Mouse (Mus musculus): ENCODE measurements at regions not wholly inside any gene's neighbourhood (a gene's known extent, or its start where the extent isn't known, plus 50 kb on each side); places are given as distances from the start of the nearest gene placed in this dataset.

- Histone ChIP-seq H3K9me3 (no peaks in the 10 kb centered on the region), H3K9ac (replicated peaks) (no peak overlapping the region), H3K27me3 (0 out of 2 replicates have a peak, but pooled peaks cover 4% of the 10 kb centered on the region), H3K27ac (replicated peaks) (no peak overlapping the region), H3K4me2 (replicated peaks) (no peak overlapping the region), H3K4me3 (no peak overlapping the region), H3K4me1 (no peaks in the 10 kb centered on the region), H3K36me3 (no peaks in the 10 kb centered on the region)
- WGBS: 83% methylated on average over 24 of the region's 24 CpGs
- ATAC-seq (ENCODE audit: low FRiP score, low read depth): no peak
Measured at GRCm38 (mm10) chr5:138875180-138876076, 55.5 kb downstream of the Gm5294 start.

- H3K36me3 ChIP-seq: no peaks in the 10 kb centered on the region
- H3K27ac ChIP-seq (replicated peaks): no peak overlapping the region
- no peaks in the 10 kb centered on the region for H3K9me3 ChIP-seq
- H3K27me3 ChIP-seq: no peaks in the 10 kb centered on the region
- ATAC-seq (ENCODE audit: low FRiP score, low read depth): no peak
- no peak overlapping the region for H3K4me2 ChIP-seq (replicated peaks)
- WGBS: 56% methylated on average over 9 of the region's 9 CpGs
- H3K9ac ChIP-seq (replicated peaks): no peak overlapping the region
- no peak overlapping the region for H3K4me3 ChIP-seq
- H3K4me1 ChIP-seq: peaks cover 6% of the 10 kb centered on the region; the same call in 1 of the 2 replicates
Measured at GRCm38 (mm10) chr5:138881649-138882226, 61.9 kb downstream of the Gm5294 start.

GRCm38 (mm10) chr5:138883573-138883972 lies 63.7 kb downstream of the Gm5294 start:
- Histone ChIP-seq H3K27ac (replicated peaks) (no peak overlapping the region), H3K4me1 (peaks cover 6% of the 10 kb centered on the region; the same call in 1 of the 2 replicates), H3K9me3 (no peaks in the 10 kb centered on the region), H3K4me3 (no peak overlapping the region), H3K9ac (replicated peaks) (no peak overlapping the region), H3K27me3 (no peaks in the 10 kb centered on the region), H3K4me2 (replicated peaks) (no peak overlapping the region), H3K36me3 (no peaks in the 10 kb centered on the region)
- ATAC-seq (ENCODE audit: low FRiP score, low read depth): no peak
- WGBS: 73% methylated on average over 9 of the region's 9 CpGs

- H3K4me1 ChIP-seq: peaks cover 6% of the 10 kb centered on the region; the same call in 1 of the 2 replicates
- no peak overlapping the region for H3K4me2 ChIP-seq (replicated peaks)
- H3K4me3 ChIP-seq: no peak overlapping the region
- H3K9ac ChIP-seq (replicated peaks): no peak overlapping the region
- ATAC-seq (ENCODE audit: low FRiP score, low read depth): no peak
- H3K27me3 ChIP-seq: no peaks in the 10 kb centered on the region
- 81% methylated on average over 3 of the region's 3 CpGs for WGBS
- no peaks in the 10 kb centered on the region for H3K9me3 ChIP-seq
- no peak overlapping the region for H3K27ac ChIP-seq (replicated peaks)
- H3K36me3 ChIP-seq: no peaks in the 10 kb centered on the region
Measured at GRCm38 (mm10) chr5:138885905-138886304, 66.0 kb downstream of the Gm5294 start.

- Histone ChIP-seq H3K36me3 (no peaks in the 10 kb centered on the region), H3K4me3 (no peak overlapping the region), H3K9ac (replicated peaks) (no peak overlapping the region), H3K4me1 (no peaks in the 10 kb centered on the region), H3K27ac (replicated peaks) (no peak overlapping the region), H3K27me3 (no peaks in the 10 kb centered on the region), H3K4me2 (replicated peaks) (no peak overlapping the region), H3K9me3 (no peaks in the 10 kb centered on the region)
- 60% methylated on average over 9 of the region's 9 CpGs for WGBS
- ATAC-seq (ENCODE audit: low FRiP score, low read depth): no peak
Measured at GRCm38 (mm10) chr5:138888749-138889148, 68.9 kb downstream of the Gm5294 start.

GRCm38 (mm10) chr5:138889760-138890159 lies 69.9 kb downstream of the Gm5294 start:
- no peaks in the 10 kb centered on the region for H3K4me1 ChIP-seq
- H3K36me3 ChIP-seq: no peaks in the 10 kb centered on the region
- no peak for ATAC-seq (ENCODE audit: low FRiP score, low read depth)
- no peaks in the 10 kb centered on the region for H3K9me3 ChIP-seq
- no peak overlapping the region for H3K9ac ChIP-seq (replicated peaks)
- WGBS: 92% methylated on average over 5 of the region's 5 CpGs
- H3K4me2 ChIP-seq (replicated peaks): no peak overlapping the region
- no peaks in the 10 kb centered on the region for H3K27me3 ChIP-seq
- no peak overlapping the region for H3K27ac ChIP-seq (replicated peaks)
- no peak overlapping the region for H3K4me3 ChIP-seq

- no peaks in the 10 kb centered on the region for H3K27me3 ChIP-seq
- ATAC-seq (ENCODE audit: low FRiP score, low read depth): no peak
- peaks cover 4% of the 10 kb centered on the region; the same call in 1 of the 2 replicates for H3K4me1 ChIP-seq
- no peak overlapping the region for H3K4me3 ChIP-seq
- H3K36me3 ChIP-seq: no peaks in the 10 kb centered on the region
- no peak overlapping the region for H3K27ac ChIP-seq (replicated peaks)
- H3K9ac ChIP-seq (replicated peaks): no peak overlapping the region
- WGBS: 93% methylated on average over 13 of the region's 13 CpGs
- H3K4me2 ChIP-seq (replicated peaks): no peak overlapping the region
- no peaks in the 10 kb centered on the region for H3K9me3 ChIP-seq
Measured at GRCm38 (mm10) chr5:138894496-138894895, 74.6 kb downstream of the Gm5294 start.

GRCm38 (mm10) chr5:138897255-138897654 lies 77.4 kb downstream of the Gm5294 start:
- Histone ChIP-seq H3K4me3 (no peak overlapping the region), H3K4me2 (replicated peaks) (no peak overlapping the region), H3K9me3 (no peaks in the 10 kb centered on the region), H3K9ac (replicated peaks) (no peak overlapping the region), H3K4me1 (peaks cover 4% of the 10 kb centered on the region; the same call in 1 of the 2 replicates), H3K27ac (replicated peaks) (no peak overlapping the region), H3K36me3 (no peaks in the 10 kb centered on the region), H3K27me3 (no peaks in the 10 kb centered on the region)
- no peak for ATAC-seq (ENCODE audit: low FRiP score, low read depth)

- 70% methylated on average over 7 of the region's 7 CpGs for WGBS
- Histone ChIP-seq H3K4me3 (no peak overlapping the region), H3K36me3 (no peaks in the 10 kb centered on the region), H3K27me3 (no peaks in the 10 kb centered on the region), H3K27ac (replicated peaks) (no peak overlapping the region), H3K9me3 (no peaks in the 10 kb centered on the region), H3K4me2 (replicated peaks) (no peak overlapping the region), H3K9ac (replicated peaks) (no peak overlapping the region), H3K4me1 (peaks cover 4% of the 10 kb centered on the region; the same call in 1 of the 2 replicates)
- ATAC-seq (ENCODE audit: low FRiP score, low read depth): no peak
Measured at GRCm38 (mm10) chr5:138898440-138898839, 78.6 kb downstream of the Gm5294 start.

- Histone ChIP-seq H3K27ac (replicated peaks) (no peak overlapping the region), H3K9me3 (no peaks in the 10 kb centered on the region; the same call in 1 of the 2 replicates), H3K36me3 (no peaks in the 10 kb centered on the region), H3K4me1 (peaks cover 4% of the 10 kb centered on the region; the same call in 1 of the 2 replicates), H3K9ac (replicated peaks) (no peak overlapping the region), H3K4me3 (no peak overlapping the region), H3K4me2 (replicated peaks) (no peak overlapping the region), H3K27me3 (no peaks in the 10 kb centered on the region)
- 89% methylated on average over 15 of the region's 15 CpGs for WGBS
- no peak for ATAC-seq (ENCODE audit: low FRiP score, low read depth)
Measured at GRCm38 (mm10) chr5:138900952-138901599, 81.2 kb downstream of the Gm5294 start.

GRCm38 (mm10) chr5:138902316-138902715 lies 82.4 kb downstream of the Gm5294 start:
- no peak overlapping the region for H3K4me3 ChIP-seq
- H3K27me3 ChIP-seq: no peaks in the 10 kb centered on the region
- no peak overlapping the region for H3K27ac ChIP-seq (replicated peaks)
- peaks cover 3% of the 10 kb centered on the region; the same call in 1 of the 2 replicates for H3K9me3 ChIP-seq
- H3K36me3 ChIP-seq: no peaks in the 10 kb centered on the region
- WGBS: 85% methylated on average over 1 of the region's 1 CpGs
- no peak for ATAC-seq (ENCODE audit: low FRiP score, low read depth)
- H3K4me1 ChIP-seq: peaks cover 4% of the 10 kb centered on the region; the same call in 1 of the 2 replicates
- no peak overlapping the region for H3K9ac ChIP-seq (replicated peaks)
- H3K4me2 ChIP-seq (replicated peaks): no peak overlapping the region
